Mouse (Mus musculus): Measurements from ENCODE around the gene Cers2.
"Not testable (repeated sequence)": the region's sequence is repeated elsewhere in the genome, so short reads cannot be mapped to it uniquely, and the experiment has no call there.

The Cers2 gene

DNA sequence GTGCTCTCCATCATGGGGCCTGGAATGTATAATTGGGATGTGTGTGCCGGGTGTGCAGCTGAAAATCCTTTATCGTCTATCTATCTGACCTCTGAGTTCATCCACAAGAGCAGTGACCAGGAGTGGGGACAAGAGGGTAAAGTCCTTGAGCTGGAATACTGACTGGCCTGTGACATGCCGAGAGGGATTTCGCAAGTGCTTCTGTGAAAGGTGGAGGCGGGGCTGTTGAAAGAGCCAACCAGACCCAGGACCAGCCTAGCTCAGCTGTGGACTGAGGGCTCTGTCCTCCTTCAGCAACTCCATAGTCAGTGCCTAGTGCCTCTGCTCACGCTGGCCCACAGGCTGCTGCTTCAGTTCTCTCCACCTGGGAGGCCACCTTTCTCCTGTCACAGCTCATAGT, 4.0 kb downstream of the Cers2 start:
- CTCF ChIA-PET: interaction anchor here (0.5 kb wide), 1 partner anchor 111 kb away, joined by 7 read pairs; no protein-coding TSS in a partner anchor

DNA sequence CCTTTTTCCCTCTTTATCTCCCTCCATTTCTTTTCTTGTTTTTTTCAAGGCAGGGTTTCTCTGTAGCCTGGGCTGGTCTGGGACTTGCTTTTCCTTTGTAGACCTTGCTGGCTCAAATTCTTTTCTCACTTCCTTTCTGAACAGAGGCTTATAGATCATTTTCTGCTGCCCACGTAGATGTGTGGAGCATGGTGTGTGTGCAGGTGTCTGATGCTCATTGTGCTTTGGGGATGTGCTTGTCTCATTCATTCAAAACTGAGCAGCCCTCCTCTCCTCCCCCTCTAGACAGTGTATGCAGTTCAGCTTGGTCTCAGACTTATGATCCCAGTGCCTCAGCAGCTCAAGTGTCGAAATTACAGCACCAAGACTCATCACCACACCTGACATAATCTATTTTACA, 4.5 kb downstream of the Cers2 start:
- CTCF ChIA-PET: no interaction called here

DNA sequence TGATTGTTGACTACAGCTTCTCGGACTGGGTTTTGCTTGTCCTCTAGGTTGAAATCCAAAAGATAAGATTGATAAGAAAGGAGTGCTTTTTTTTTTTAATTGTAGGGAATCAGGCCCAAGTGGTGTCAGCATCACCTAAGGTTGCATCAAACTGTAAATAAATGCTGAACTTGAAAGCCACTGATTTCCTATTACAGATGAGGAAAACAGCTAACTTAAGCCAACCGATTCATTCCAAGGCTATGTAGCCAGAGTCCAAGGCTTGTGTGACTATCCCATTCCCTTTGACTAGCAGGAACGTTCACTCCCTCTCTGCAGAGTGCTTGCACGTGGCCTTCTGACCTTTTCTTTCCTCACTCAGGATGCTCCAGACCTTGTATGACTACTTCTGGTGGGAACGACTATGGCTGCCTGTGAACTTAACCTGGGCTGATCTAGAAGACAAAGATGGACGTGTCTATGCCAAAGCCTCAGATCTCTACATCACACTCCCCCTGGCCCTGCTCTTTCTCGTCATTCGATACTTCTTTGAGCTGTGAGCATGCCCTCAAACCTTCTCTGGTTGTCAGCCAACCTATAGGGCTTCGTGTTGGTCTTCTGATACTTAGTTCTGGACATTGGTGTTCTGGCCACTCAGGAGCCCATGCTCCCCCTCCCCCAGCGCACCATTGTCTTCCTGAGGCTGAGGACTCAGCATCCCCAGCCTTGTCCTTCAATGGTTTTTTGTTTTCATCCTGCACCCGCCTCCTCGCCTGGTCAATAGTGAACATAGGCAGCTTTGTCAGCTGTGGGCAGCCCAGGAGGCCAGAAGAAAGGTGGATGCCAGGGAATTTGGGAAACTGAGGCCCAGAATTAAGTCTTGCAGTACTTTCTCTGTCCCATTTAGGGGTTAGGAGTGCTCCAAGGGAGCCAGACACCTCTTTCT, 5.4 kb downstream of the Cers2 start:
- CTCF ChIA-PET: interaction anchor here (0.6 kb wide), 1 partner anchor 119 kb away, joined by 3 read pairs; no protein-coding TSS in a partner anchor

DNA sequence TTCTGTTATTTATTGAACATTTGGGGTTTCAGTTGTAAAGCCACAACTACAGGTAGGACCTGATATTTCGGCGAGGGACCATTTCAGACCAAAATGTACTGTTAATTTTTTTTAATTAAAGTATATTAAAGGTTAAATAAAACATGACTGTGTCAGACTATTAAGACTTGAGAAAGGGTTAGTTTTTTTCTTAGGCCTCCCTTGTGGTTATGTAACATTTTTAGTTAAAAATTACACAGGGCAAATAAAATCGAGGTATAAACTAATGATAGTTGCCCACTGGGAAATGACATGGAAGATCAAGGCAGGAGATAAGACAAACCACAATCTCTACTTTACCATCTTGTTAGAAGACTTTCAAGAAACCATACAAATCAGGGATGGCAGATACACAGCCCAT, 8.8 kb downstream of the Cers2 start:
- CTCF ChIA-PET: no interaction called here

DNA sequence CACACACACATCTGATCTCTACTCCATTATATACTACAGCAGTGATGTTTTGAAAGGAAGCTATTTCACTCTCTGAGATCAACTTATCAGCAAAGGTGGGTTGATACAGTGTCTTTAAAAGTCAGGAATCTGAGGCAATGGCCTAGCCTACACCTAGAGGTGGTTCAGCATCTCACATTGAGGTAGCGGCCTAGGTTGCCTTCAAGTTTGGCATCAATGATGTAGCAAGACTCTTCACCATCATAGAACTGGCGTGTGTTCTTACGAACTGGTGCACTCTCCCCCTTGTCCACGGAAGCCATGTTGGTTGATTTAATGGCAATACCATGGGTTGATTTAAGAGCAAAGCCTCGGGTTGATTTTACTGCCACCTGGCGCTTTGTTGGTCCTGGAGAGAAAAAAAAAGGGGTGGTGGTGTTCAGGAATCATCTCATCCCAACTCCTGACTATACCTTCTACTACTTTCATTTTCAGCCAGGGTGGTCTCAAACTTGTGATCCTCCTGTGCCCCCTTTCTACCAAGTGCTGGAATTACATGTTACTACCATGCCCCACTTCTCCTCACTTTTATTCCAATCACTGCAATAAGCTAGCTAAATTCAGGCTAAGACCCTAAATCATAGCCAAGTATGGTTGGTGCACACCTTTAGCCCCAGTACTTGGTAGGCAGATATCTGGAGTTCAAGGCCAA, 10.0 kb downstream of the Cers2 start:
- CTCF ChIA-PET: no interaction called here

DNA sequence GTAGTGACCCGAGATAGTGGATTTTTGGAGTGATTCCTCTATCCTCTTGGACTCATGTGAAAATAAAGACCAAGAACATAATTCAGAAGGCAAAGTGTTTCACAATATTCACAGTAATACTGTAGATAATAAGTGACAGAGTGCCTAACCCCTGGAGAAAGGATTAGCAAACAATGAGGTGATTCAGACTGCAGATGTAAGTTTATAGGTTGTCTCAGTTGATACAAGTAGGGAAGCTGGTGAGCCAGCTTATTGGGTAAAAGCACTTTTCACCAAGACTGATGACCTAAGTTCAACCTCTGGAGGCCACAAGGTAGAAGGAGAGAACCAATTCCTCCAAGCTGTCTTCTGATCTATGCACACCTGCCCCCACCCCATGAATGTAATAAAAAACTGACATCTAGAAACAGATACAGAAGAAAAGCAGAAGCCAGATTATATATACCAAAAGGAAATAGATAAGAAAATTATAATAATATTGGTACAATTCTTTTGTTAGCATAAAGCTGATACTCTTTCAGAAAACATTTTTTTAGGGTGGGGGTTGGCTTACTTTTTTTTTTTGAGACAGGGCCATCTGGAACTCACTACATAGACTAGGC, 14.3 kb downstream of the Cers2 start:
- CTCF ChIA-PET: interaction anchor here (0.7 kb wide), 1 partner anchor 95 kb away, joined by 4 read pairs; no protein-coding TSS in a partner anchor

DNA sequence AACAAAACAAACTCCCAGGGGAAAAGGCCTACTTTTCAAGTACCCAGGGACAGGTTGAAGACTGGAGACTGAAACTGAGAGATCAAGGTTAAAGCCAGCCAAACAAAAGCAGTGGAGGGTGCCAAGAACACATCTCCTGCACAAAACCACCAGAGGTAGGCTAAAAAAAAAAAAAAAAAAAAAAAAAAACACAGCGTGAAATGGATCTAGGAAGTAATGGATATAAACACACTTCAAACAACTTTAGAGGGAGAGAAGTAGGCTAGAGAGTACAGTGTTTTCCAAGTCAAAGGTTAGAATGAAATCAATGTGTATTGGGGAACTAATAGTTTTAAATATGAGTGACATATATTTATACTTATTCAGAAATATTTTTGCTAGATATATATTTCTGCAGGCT, 16.9 kb downstream of the Cers2 start:
- CTCF ChIA-PET: no interaction called here

DNA sequence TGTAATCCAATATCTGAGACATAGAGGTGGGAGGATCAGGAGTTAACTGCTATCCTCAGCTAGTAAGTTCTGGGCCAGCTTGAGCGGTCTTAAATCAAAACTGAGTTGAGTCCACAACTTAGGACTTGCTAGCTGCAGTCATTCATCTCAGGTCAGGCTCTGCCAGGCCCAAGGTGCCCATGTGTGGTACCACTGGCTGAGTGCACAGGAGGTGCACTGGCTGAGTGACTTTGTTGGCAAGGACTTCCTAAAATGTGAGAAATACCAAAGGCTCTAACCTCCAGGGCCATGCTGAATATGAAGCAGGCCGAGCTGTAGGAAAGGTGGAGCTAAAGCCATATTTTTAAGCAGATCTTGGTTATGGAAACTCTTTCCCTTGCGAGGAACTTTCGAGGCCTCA, 22.8 kb downstream of the Cers2 start:
- CTCF ChIA-PET: no interaction called here

DNA sequence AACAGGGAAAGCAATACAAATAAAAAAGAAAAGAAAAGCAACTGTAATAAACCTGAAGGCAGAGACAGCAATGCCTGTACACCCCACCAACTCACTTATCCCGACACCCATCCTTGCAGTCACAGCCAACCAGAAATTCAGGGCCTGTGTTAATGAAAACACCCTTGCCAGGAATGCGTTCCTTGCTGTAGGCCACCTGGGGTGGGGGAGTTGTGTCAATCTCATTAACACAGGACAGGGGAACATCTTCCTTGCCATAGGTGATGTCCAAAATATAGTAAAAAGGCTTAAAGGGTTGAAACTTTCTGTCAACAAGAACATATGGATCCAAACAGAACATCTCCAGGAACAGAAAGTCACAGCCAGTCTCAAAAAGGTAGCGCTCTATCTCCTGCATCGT, 23.7 kb downstream of the Cers2 start:
- CTCF ChIA-PET: no interaction called here

DNA sequence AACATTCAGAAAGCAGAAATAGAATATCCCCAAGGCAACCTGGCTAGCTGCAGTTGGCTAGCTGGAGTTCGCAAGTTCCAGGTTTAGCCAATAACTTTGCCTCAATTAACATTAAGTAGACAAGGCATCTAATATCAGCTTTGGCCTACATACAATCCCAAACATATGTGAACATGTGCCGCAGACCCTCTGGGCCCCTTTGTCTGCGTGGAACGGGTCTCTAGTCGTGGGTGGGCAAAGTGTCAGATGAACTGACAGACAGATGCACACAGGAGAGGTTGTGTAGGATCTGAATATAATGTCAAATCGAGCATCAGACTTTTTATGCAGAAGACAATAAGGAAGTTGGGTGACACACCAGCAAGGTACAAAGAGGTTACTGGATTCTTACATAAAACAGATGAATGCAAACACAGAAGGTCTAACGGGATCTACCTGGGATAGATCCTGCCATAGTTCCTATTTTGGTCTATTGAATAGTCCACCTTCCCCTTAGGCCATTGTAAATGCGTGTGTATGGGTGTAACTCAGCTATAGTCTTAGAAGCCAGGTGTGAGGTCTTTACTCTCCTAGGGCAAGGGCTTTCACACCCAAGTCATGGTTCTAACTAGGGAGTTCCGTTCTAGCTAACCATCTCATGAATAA, 28.9 kb downstream of the Cers2 start:
- CTCF ChIA-PET: not testable (repeated sequence)

DNA sequence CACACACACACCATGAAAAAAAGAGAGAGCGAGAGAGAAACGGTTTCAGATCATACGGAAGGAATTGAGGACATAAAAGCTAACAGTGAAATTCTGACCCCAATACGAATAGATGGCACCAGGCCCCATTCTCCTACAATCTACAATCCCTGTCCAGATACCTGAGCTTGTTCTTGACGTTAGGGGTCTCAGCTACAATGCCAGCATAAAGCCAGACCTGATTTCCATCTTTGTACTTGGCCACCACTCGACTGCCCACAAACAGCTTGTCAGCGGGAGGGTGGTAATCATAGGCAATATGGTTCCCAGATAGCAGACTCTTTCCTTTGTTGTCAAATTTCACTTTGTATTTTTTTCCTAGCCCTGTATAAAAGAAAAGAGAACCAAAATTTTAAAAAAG, 31.9 kb downstream of the Cers2 start:
- CTCF ChIA-PET: no interaction called here

DNA sequence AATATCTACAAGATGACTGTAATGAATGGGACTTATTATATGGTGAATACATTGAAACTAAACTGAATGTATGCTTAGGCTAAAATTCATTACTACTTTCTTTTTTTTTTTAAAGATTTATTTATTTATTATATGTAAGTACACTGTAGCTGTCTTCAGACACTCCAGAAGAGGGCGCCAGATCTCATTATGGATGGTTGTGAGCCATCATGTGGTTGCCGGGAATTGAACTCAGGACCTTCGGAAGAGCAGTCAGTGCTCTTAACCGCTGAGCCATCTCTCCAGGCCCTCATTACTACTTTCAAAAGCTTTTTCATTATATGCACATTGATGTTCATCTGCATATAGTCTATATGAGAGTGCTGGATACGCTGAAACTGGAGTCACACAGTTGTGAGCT, 33.8 kb downstream of the Cers2 start:
- CTCF ChIA-PET: interaction anchor here (0.6 kb wide), 1 partner anchor 138 kb away, joined by 3 read pairs; no protein-coding TSS in a partner anchor

DNA sequence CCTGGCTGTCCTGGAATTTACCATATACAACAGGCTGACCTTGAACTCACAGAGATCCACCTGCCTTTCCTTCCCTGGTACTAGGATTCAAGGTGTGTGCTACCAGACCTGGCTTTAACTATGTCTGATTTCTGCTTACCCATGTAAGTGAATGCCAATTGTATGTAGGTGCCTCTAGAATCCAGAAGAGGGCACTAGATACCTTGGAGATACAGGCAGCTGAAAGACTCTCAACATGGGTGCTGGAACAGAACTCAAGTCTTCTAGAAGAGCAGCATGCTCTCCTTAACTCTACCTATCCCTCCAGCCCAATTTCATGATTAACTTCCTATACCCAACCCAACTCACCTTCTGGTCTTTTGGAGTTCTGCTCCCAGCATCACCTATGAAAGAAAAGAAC, 34.9 kb downstream of the Cers2 start:
- CTCF ChIA-PET: interaction anchor here (1.4 kb wide), 1 partner anchor 102 kb away, joined by 4 read pairs; no protein-coding TSS in a partner anchor

DNA sequence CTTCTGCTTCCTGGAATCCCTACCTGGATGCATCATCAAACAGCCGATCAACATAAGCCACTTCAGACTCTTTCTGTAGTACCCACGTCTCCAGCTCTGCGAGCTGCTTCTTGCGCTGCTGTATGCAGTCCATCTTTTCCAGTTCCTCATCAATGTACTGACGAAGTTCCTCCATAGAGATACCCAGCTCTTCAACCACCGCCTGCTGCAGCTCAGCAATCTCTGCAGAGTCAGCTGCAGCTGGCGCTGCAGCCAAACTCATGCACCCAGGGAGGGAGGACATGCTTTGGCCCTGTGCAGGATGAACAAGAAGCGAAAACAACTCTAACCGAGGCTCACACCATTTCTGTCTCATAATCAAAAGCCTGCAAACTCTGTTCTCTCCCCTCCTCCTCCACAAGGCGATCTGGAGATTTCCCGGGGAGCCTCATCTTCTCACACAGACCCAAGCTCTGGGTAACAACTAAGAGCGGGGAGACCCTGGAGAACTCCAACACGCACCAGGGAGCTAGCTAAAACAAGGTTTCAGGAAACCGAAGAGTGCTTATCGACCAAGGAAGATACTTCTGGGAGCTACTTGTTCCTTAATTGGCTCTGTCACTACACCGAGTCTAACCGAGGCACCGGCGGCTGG, 41.4 kb downstream of the Cers2 start:
- CTCF ChIA-PET: not testable (repeated sequence)

DNA sequence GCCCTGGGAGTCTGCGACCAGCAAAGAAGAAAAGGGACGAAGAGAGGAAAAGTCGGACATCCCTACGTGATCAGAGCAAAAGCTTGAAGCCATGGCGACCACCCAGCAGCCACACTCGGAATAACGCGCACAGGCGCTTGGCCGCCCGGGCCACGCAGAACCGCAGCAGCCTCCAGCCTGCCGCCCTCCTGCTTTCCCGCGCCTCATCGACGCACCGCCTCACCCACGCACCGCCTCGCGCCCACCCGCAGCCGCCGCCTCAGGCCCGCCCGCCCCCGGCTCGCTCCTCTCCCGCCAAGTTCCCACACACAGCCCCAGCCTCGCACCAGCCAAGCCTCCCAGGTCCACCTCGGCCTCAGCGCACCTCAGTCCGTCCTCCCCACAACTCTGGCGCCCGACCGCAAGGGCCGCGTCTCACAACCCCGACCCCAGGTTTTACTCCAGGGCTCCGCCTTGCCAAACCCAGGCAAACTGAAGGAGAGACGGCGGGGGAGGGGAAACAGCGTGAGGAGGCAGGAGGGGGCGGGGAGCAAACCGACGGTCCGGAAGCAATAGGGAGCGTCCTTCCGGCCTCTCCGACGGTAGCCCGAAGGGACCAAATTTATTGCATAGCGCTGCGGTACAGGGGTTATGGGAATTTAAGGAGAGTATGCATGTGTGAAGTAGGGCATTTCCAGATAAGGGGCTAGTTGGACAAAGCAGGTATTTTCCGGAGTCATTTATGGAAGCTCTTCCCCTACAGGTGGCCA, 42.3 kb downstream of the Cers2 start, which contains the start of gene Setdb1:
TSS of gene Setdb1 (minus strand) at position 502 of the 749 bp plus-strand sequence.
- CTCF ChIA-PET: not testable (repeated sequence)

DNA sequence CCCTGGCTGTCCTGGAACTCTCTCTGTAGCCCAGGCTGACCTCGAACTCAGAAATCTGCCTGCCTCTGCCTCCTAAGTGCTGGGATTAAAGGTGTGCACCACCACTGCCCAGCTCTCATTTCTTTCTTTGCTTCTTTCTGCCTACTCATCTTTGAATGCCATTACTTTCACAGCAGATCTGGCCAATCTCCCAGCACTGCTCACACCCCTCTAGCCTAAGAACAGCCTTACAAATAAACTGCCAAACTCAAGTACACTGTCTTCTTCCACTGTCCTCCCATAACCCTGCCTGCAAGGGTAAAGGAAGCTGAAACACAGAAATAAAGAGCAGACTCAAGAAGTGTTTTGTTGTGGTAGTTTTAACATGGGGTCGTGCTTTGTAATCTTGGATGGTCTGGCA, 43.2 kb downstream of the Cers2 start:
- CTCF ChIA-PET: no interaction called here

DNA sequence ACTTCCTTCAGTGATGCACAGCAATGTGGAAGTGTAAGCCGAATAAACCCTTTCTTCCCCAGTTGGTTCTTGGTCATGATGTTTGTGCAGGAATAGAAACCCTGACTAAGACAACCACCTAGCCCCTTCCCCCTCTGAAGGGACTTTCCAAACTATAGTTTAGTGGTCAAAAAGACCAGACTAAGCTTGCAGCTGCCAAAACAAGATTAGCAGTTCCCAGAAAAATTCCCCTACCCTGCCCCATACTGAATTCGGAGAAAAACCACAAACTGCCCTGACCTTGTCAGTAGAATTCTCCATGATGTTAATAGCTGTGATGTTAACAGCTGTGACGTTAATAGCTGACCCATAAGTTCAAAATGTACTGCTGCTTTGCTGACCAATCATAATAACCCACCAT, 45.7 kb downstream of the Cers2 start:
- CTCF ChIA-PET: not testable (repeated sequence)

DNA sequence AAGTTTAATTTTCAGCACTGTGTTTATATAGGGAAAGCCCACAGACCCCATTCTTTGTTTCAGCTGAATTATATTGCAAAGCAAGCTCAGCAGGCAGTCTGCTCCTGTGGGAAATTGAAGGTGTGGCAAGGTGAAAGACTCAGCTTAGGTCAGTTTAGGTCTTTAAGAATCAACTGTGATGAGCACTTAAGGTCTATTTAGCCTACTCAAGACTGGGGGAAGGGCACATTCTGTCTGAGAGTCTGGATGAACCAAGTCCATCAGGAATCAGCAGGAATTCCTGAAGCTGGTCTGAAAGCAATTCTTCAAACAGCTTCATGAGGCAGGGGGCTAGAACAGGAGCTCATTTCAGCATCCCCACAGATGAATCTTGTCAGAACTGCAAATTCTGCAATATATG, 55.5 kb downstream of the Cers2 start:
- CTCF ChIA-PET: no interaction called here

Data from spleen, embryonic (tissue).